Mouse (Mus musculus): ENCODE measurements around the gene Polr3b. TPM values are rescaled to one million over a fixed set of nuclear protein-coding genes. Genes with fewer than 3 reads are reported as not detected.

Gene Polr3b
- total and polyA plus RNA-seq, 2 experiments from 2014 or later: 4.8 to 7.7 TPM

DNA sequence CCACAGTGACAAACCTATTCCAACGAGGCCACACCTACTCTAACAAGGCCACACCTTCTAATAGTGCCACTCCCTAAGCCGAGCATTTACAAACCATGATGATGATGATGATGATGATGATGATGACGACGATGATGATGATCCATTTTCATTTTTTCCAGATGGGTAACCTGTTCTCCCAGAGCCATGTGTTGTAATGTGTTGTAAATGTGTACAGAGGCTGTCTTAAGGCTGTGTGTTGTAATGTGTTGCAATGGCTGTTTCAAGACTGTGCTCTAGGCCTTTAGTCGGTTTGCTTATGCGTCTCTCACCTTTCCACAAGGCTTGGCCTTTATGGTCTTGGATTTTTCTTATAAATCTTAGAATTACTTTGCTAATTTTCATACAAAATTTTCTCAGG, 40.0 kb downstream of the Polr3b start:
- Histone ChIP-seq H3K9ac (replicated peaks; ENCODE audit: low read depth, low read length) (no peak overlapping the region), H3K36me3 (replicated peaks; ENCODE audit: control insufficient read depth, insufficient read depth, low read length) (peaks cover 14% of the 10 kb centered on the region), H3K27me3 (ENCODE audit: control insufficient read depth, insufficient read depth, low read length) (no peaks in the 10 kb centered on the region), H3K27ac (ENCODE audit: low read depth) (no peak overlapping the region), H3K4me1 (ENCODE audit: control insufficient read depth, insufficient read depth) (peaks cover 9% of the 10 kb centered on the region), H3K4me3 (ENCODE audit: low read depth, low read length) (no peak overlapping the region), H3K9me3 (replicated peaks; ENCODE audit: control insufficient read depth, low read length) (no peaks in the 10 kb centered on the region), H3K4me2 (ENCODE audit: low read depth, low read length) (no peak overlapping the region)
- WGBS: 96% methylated on average over 6 of the region's 6 CpGs
- DNase-seq (ENCODE audit: low spot score): no peak
- no peak for ATAC-seq (ENCODE audit: insufficient read depth, low read depth)
- TF ChIP-seq CTCF (IDR thresholded peaks at IDR 0.05; ENCODE audit: low read depth) (no peak), EP300 (IDR thresholded peaks at IDR 0.05; ENCODE audit: low read depth) (no peak)

DNA sequence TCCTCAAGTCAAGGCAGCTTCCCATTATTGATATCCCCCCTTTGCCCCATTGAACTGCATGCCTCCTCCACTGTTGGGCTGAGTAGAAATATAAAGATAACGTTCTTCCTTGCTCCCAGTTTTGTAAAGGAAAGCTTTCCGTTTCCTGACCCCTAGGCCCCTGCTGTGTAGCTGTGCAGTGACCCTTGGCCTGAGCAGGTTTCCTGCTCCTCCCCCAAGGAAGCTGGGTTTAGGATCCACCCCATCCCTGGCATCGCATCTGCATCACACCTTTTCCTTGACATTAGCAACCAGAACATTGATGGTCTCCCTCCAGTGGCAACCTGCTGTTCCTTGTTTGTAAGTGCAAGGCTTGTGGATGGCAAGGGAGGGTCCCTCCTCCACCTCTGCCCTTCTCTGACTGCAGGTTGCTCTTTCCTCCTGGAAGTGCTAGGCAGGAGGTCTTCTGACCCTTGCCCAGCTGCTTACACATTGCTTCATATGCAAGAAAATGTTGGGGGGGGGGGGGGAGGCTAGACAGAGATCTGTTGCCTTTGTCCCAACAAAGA, 43.7 kb downstream of the Polr3b start:
- H3K9ac ChIP-seq (replicated peaks; ENCODE audit: low read depth, low read length): no peak overlapping the region
- H3K27me3 ChIP-seq (ENCODE audit: control insufficient read depth, insufficient read depth, low read length): no peaks in the 10 kb centered on the region
- H3K4me3 ChIP-seq (ENCODE audit: low read depth, low read length): no peak overlapping the region
- TF ChIP-seq EP300 (IDR thresholded peaks at IDR 0.05; ENCODE audit: low read depth): no peak
- 0 out of 2 replicates have a peak, but pooled peaks have one; percentile 4 for TF ChIP-seq CTCF (IDR thresholded peaks at IDR 0.05; ENCODE audit: low read depth)
- no peaks in the 10 kb centered on the region for H3K4me1 ChIP-seq (ENCODE audit: control insufficient read depth, insufficient read depth)
- DNase-seq (ENCODE audit: low spot score): no peak
- peaks cover 23% of the 10 kb centered on the region for H3K36me3 ChIP-seq (replicated peaks; ENCODE audit: control insufficient read depth, insufficient read depth, low read length)
- no peak overlapping the region for H3K27ac ChIP-seq (ENCODE audit: low read depth)
- no peak for ATAC-seq (ENCODE audit: insufficient read depth, low read depth)
- H3K9me3 ChIP-seq (replicated peaks; ENCODE audit: control insufficient read depth, low read length): no peaks in the 10 kb centered on the region
- H3K4me2 ChIP-seq (ENCODE audit: low read depth, low read length): no peak overlapping the region
- 44% methylated on average over 3 of the region's 3 CpGs for WGBS

DNA sequence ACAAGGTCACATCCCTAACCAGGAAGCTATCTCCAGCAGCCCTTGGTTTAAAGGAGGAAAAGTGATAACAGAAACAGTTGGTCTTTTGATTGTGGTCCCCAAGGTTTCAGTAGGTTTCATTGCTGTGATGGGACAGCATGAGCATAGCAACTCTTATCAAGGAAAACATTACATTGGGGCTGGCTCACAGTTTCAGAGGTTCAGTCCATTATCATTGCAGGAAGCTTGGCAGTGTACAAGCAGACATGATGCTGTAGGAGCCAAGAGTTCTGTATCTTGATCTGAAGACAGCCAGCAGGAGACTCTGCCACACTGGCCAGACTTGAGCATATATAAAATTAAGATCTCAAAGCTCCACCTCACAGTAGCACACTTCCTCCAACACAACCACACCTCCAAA, 53.6 kb downstream of the Polr3b start:
- Histone ChIP-seq H3K4me1 (ENCODE audit: control insufficient read depth, insufficient read depth) (0 out of 2 replicates have a peak, but pooled peaks cover 6% of the 10 kb centered on the region), H3K4me3 (ENCODE audit: low read depth, low read length) (no peak overlapping the region), H3K4me2 (ENCODE audit: low read depth, low read length) (no peak overlapping the region), H3K9ac (replicated peaks; ENCODE audit: low read depth, low read length) (no peak overlapping the region), H3K27me3 (ENCODE audit: control insufficient read depth, insufficient read depth, low read length) (no peaks in the 10 kb centered on the region), H3K27ac (ENCODE audit: low read depth) (no peak overlapping the region), H3K9me3 (replicated peaks; ENCODE audit: control insufficient read depth, low read length) (no peaks in the 10 kb centered on the region), H3K36me3 (replicated peaks; ENCODE audit: control insufficient read depth, insufficient read depth, low read length) (peaks cover 57% of the 10 kb centered on the region)
- no peak for DNase-seq (ENCODE audit: low spot score)
- no peak for TF ChIP-seq CTCF (IDR thresholded peaks at IDR 0.05; ENCODE audit: low read depth)
- no peak for TF ChIP-seq EP300 (IDR thresholded peaks at IDR 0.05; ENCODE audit: low read depth)
- ATAC-seq (ENCODE audit: insufficient read depth, low read depth): no peak

DNA sequence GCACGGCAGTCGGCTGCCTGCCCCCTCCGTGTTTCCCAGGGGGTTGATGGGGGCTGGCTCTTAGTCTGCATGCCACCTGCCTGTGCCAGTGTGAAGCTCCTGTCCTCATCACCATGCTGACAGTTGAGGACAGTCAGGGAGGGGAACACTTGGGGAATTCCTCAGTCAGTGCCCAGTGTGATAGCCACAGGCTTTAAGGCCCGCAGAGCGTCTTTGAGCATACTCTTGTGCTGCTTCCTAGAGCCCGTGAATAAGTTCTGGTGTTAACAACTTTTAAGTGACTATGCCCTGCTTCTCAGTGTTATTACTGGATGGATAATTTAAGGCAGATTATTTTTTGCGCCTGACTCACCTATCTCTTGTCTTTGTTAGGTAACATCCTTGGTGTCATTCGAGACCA, 54.4 kb downstream of the Polr3b start:
- WGBS: 82% methylated on average over 8 of the region's 8 CpGs

DNA sequence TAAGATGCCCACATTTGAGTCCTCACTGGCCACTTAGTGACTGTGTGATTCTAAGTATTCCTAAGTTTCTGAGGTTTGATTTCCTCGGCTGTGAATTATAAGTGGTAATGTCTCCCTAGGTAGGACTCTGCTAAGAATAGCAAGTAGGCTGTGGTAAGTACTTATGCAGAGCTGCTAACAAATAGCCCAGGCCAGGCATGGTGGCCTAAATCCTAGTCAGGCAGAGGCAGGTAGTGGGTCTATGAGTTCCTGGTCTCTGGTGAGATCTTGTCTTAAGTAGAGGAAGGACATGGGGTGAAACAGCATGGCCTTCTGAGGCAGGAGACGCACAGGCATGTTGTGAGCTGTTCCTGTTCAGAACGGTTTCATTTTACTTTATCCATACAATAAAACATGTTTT, 55.8 kb downstream of the Polr3b start:
- peaks cover 54% of the 10 kb centered on the region for H3K36me3 ChIP-seq (replicated peaks; ENCODE audit: control insufficient read depth, insufficient read depth, low read length)
- WGBS: 70% methylated on average over 3 of the region's 3 CpGs
- H3K27ac ChIP-seq (ENCODE audit: low read depth): no peak overlapping the region
- H3K27me3 ChIP-seq (ENCODE audit: control insufficient read depth, insufficient read depth, low read length): no peaks in the 10 kb centered on the region
- H3K9me3 ChIP-seq (replicated peaks; ENCODE audit: control insufficient read depth, low read length): no peaks in the 10 kb centered on the region
- no peak overlapping the region for H3K4me3 ChIP-seq (ENCODE audit: low read depth, low read length)
- no peak for DNase-seq (ENCODE audit: low spot score)
- H3K9ac ChIP-seq (replicated peaks; ENCODE audit: low read depth, low read length): no peak overlapping the region
- no peak overlapping the region for H3K4me2 ChIP-seq (ENCODE audit: low read depth, low read length)
- TF ChIP-seq EP300 (IDR thresholded peaks at IDR 0.05; ENCODE audit: low read depth) (no peak), CTCF (IDR thresholded peaks at IDR 0.05; ENCODE audit: low read depth) (no peak)
- ATAC-seq (ENCODE audit: insufficient read depth, low read depth): no peak
- 0 out of 2 replicates have a peak, but pooled peaks cover 6% of the 10 kb centered on the region for H3K4me1 ChIP-seq (ENCODE audit: control insufficient read depth, insufficient read depth)

More for the DNA sequence above, 54.4 kb downstream of the Polr3b start:
- Histone ChIP-seq H3K9ac (replicated peaks; ENCODE audit: low read depth, low read length) (no peak overlapping the region), H3K4me2 (ENCODE audit: low read depth, low read length) (no peak overlapping the region), H3K4me3 (ENCODE audit: low read depth, low read length) (no peak overlapping the region), H3K36me3 (replicated peaks; ENCODE audit: control insufficient read depth, insufficient read depth, low read length) (peaks cover 54% of the 10 kb centered on the region), H3K4me1 (ENCODE audit: control insufficient read depth, insufficient read depth) (0 out of 2 replicates have a peak, but pooled peaks cover 6% of the 10 kb centered on the region), H3K27ac (ENCODE audit: low read depth) (no peak overlapping the region), H3K9me3 (replicated peaks; ENCODE audit: control insufficient read depth, low read length) (no peaks in the 10 kb centered on the region), H3K27me3 (ENCODE audit: control insufficient read depth, insufficient read depth, low read length) (no peaks in the 10 kb centered on the region)
- TF ChIP-seq CTCF (IDR thresholded peaks at IDR 0.05; ENCODE audit: low read depth) (no peak), EP300 (IDR thresholded peaks at IDR 0.05; ENCODE audit: low read depth) (no peak)
- ATAC-seq (ENCODE audit: insufficient read depth, low read depth) (no peak), DNase-seq (ENCODE audit: low spot score) (no peak)

DNA sequence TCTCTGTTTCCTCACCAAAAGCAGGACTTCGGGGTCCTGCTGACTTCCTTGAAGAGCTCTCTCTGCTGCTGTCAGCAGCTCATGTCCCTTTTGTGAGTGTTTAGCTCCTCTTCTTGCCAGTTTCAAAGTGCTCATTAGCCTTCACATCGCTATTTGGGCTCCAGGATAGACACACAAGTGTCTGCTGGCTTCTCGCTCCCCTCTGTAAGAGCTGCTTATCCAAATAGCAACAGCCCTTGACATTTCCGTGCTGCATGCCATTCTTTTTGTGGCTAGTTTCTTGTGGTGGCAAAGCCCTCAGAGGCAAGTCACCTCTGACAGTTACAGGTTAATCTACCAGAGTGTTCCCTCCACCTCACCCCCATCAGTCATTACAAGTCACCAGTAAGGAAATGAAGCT, 56.3 kb downstream of the Polr3b start:
- peaks cover 48% of the 10 kb centered on the region for H3K36me3 ChIP-seq (replicated peaks; ENCODE audit: control insufficient read depth, insufficient read depth, low read length)
- ATAC-seq (ENCODE audit: insufficient read depth, low read depth) (no peak), DNase-seq (ENCODE audit: low spot score) (no peak)
- no peaks in the 10 kb centered on the region for H3K9me3 ChIP-seq (replicated peaks; ENCODE audit: control insufficient read depth, low read length)
- H3K4me1 ChIP-seq (ENCODE audit: control insufficient read depth, insufficient read depth): 0 out of 2 replicates have a peak, but pooled peaks cover 6% of the 10 kb centered on the region
- no peak overlapping the region for H3K9ac ChIP-seq (replicated peaks; ENCODE audit: low read depth, low read length)
- no peak overlapping the region for H3K27ac ChIP-seq (ENCODE audit: low read depth)
- H3K4me3 ChIP-seq (ENCODE audit: low read depth, low read length): no peak overlapping the region
- WGBS: 45% methylated on average over 4 of the region's 4 CpGs
- TF ChIP-seq CTCF (IDR thresholded peaks at IDR 0.05; ENCODE audit: low read depth): no peak
- TF ChIP-seq EP300 (IDR thresholded peaks at IDR 0.05; ENCODE audit: low read depth): no peak
- no peak overlapping the region for H3K4me2 ChIP-seq (ENCODE audit: low read depth, low read length)
- H3K27me3 ChIP-seq (ENCODE audit: control insufficient read depth, insufficient read depth, low read length): no peaks in the 10 kb centered on the region

Data from heart, postnatal 0 days (tissue).